Comparison of ENCODE assay signal across 7 mouse cellular contexts in the genomic region with DNA sequence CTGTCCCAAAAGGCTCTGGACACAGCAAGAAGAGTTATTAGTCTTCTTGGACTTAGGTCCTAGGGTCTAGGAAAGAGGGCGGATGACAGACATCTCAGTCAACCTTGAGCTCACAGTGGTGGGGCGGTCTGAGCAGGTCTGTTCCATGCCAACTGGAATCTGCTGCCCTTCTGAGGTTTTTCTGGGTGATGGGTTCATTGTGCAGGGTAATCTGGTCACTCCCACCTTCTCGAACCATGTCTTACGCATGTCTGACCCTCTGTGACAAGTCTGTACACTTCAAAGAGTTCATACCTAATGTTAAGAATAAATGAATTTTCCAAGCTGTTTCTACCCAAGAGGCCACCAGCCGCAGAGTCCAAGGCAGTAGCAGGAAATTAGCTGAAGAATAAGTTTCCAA. TPM values are rescaled to one million over a fixed set of nuclear protein-coding genes. Genes with fewer than 3 reads are reported as not detected.
A peak's percentile ranks its signal among the peaks of the same experiment; 100 is the strongest.
DNase-seq lines count a peak whose midpoint lies in the region; ATAC-seq and TF ChIP-seq lines count a peak whose summit lies in the region.

No protein-coding gene starts in this region.

- peak overlapping the region; percentile 41 for H3K4me2 ChIP-seq in lung, embryonic 14.5 days
- H3K4me2 ChIP-seq in forebrain, embryonic 16.5 days (ENCODE audit: low read length): no peak overlapping the region
- H3K4me2 ChIP-seq in limb, embryonic 11.5 days (ENCODE audit: low read depth, severe bottlenecking): peak overlapping the region; percentile 44

- ATAC-seq in lung, embryonic 14.5 days (ENCODE audit: insufficient read depth): peak; percentile 7
- no peak for ATAC-seq in forebrain, embryonic 16.5 days
- no peak for ATAC-seq in limb, embryonic 11.5 days (ENCODE audit: insufficient number of reproducible peaks, low FRiP score, low TSS enrichment, low read depth)

- no peak for TF ChIP-seq POLR2A in small intestine, adult 2 months (IDR thresholded peaks at IDR 0.05; ENCODE audit: low read depth, low read length)

- peak overlapping the region; percentile 94 for H3K27ac ChIP-seq in lung, embryonic 14.5 days (ENCODE audit: low read depth)
- 0 out of 2 replicates have a peak overlapping the region, but pooled peaks have one; percentile 40 for H3K27ac ChIP-seq in forebrain, embryonic 16.5 days (ENCODE audit: low read length)
- peak overlapping the region; percentile 94 for H3K27ac ChIP-seq in limb, embryonic 11.5 days (replicated peaks; ENCODE audit: low read depth, low read length)
- H3K27ac ChIP-seq in small intestine, adult 2 months (ENCODE audit: insufficient read depth, low read depth, low read length): peak overlapping the region; percentile 72

- peaks cover 12% of the 10 kb centered on the region for H3K36me3 ChIP-seq in lung, embryonic 14.5 days (ENCODE audit: insufficient read depth)
- no peaks in the 10 kb centered on the region for H3K36me3 ChIP-seq in forebrain, embryonic 16.5 days (ENCODE audit: control insufficient read depth, insufficient read depth)
- H3K36me3 ChIP-seq in limb, embryonic 11.5 days (ENCODE audit: control insufficient read depth, insufficient read depth, low read length): peaks cover 2% of the 10 kb centered on the region; the same call in 1 of the 2 replicates
- H3K36me3 ChIP-seq in small intestine, adult 2 months (ENCODE audit: control insufficient read depth, insufficient read depth, low read length): no peaks in the 10 kb centered on the region

- WGBS in lung, embryonic 14.5 days: 33% methylated on average over 5 of the region's 5 CpGs
- WGBS in forebrain, embryonic 16.5 days: 75% methylated on average over 5 of the region's 5 CpGs
- WGBS in limb, embryonic 11.5 days: 16% methylated on average over 5 of the region's 5 CpGs
- 38% methylated on average over 5 of the region's 5 CpGs for WGBS in small intestine, adult 2 months

- DNase-seq in lung, embryonic 14.5 days: no peak
- DNase-seq in lung, adult 18-20 months: no peak
- DNase-seq in limb, embryonic 11.5 days (ENCODE audit: low spot score): peak; percentile 37
- no peak for DNase-seq in layer of hippocampus, adult 9-10 months (ENCODE audit: low spot score)
- no peak for DNase-seq in right cerebral cortex, adult 18-20 months

- H3K9me3 ChIP-seq in lung, embryonic 14.5 days (ENCODE audit: low read depth, low read length): no peaks in the 10 kb centered on the region
- H3K9me3 ChIP-seq in forebrain, embryonic 16.5 days (ENCODE audit: control insufficient read depth, low read length): no peaks in the 10 kb centered on the region
- no peaks in the 10 kb centered on the region for H3K9me3 ChIP-seq in limb, embryonic 11.5 days (ENCODE audit: control insufficient read depth, low read length)

- H3K27me3 ChIP-seq in lung, embryonic 14.5 days (ENCODE audit: insufficient read depth, low read length): no peaks in the 10 kb centered on the region
- H3K27me3 ChIP-seq in forebrain, embryonic 16.5 days (replicated peaks; ENCODE audit: control insufficient read depth, insufficient read depth, low read length): no peaks in the 10 kb centered on the region
- H3K27me3 ChIP-seq in limb, embryonic 11.5 days (ENCODE audit: control insufficient read depth, insufficient read depth, low read length): no peaks in the 10 kb centered on the region
- H3K27me3 ChIP-seq in small intestine, adult 2 months (ENCODE audit: control insufficient read depth, insufficient read depth, low read length): no peaks in the 10 kb centered on the region

- H3K4me1 ChIP-seq in lung, embryonic 14.5 days (ENCODE audit: insufficient read depth): peaks cover 56% of the 10 kb centered on the region
- H3K4me1 ChIP-seq in forebrain, embryonic 16.5 days (replicated peaks; ENCODE audit: control insufficient read depth, insufficient read depth, low read length): peaks cover 28% of the 10 kb centered on the region
- H3K4me1 ChIP-seq in limb, embryonic 11.5 days (ENCODE audit: control insufficient read depth, insufficient read depth, low read length): peaks cover 57% of the 10 kb centered on the region
- H3K4me1 ChIP-seq in small intestine, adult 2 months (ENCODE audit: control insufficient read depth, insufficient read depth, insufficient read length, low read length): peaks cover 21% of the 10 kb centered on the region; the same call in 1 of the 2 replicates

- H3K4me3 ChIP-seq in lung, embryonic 14.5 days (ENCODE audit: low read depth, low read length): no peak overlapping the region
- H3K4me3 ChIP-seq in forebrain, embryonic 16.5 days (replicated peaks; ENCODE audit: low read length): no peak overlapping the region
- no peak overlapping the region for H3K4me3 ChIP-seq in limb, embryonic 11.5 days (ENCODE audit: low read depth, low read length)
- peak overlapping the region; percentile 20 for H3K4me3 ChIP-seq in small intestine, adult 2 months (ENCODE audit: low read depth, low read length)

- TF ChIP-seq CTCF in lung, embryonic 14.5 days (IDR thresholded peaks at IDR 0.05; ENCODE audit: low read depth): no peak
- TF ChIP-seq CTCF in small intestine, adult 2 months (IDR thresholded peaks at IDR 0.05; ENCODE audit: extremely low read depth, insufficient read length, insufficient replicate concordance, low read depth, low read length): no peak

- no peak overlapping the region; the same call in 1 of the 2 replicates for H3K9ac ChIP-seq in lung, embryonic 14.5 days
- no peak overlapping the region for H3K9ac ChIP-seq in forebrain, embryonic 16.5 days (replicated peaks; ENCODE audit: low read depth, low read length)
- H3K9ac ChIP-seq in limb, embryonic 11.5 days (ENCODE audit: low read length): peak overlapping the region; percentile 36; the same call in 1 of the 2 replicates

RNA-seq across cellular contexts. Expression of a gene that starts 29.3 kb away (rescaled TPM):
- 71.9 and 86.2 TPM in 2 replicates for polyA plus RNA-seq in lung, embryonic 14.5 days (2014; fragmentation: Nextera tagmentation; extraction: Ambion mirVana)
- polyA plus RNA-seq in forebrain, embryonic 16.5 days (2015; fragmentation: Nextera tagmentation; extraction: Ambion mirVana): 8.9 and 11.0 TPM in 2 replicates
- polyA plus RNA-seq in limb, embryonic 11.5 days (2014; fragmentation: Nextera tagmentation; extraction: Ambion mirVana): 46.0 and 49.2 TPM in 2 replicates
- polyA plus RNA-seq in small intestine, adult 2 months (2012; rRNA removed): 53.1 and 55.5 TPM in 2 replicates

Comparison
In these comparisons a context has a peak if more than half of its experiments do, and no peak if none do; other contexts are left out.
1. H3K27ac ChIP-seq: peak in every context shown above with its lines; median percentile 94 in lung, embryonic 14.5 days; 94 in limb, embryonic 11.5 days; 72 in small intestine, adult 2 months; 40 in forebrain, embryonic 16.5 days.